Mouse (Mus musculus) kidney, postnatal 36 days (tissue): ENCODE results near the gene Slc36a1.
A peak's percentile ranks its signal among the peaks of the same experiment; 100 is the strongest.

Experiments
- DNase-seq, 2 experiments: peaks; one replicate each; pipeline ENCODE4 v3.0.0; 2021 to 2022; ENCODE audit warnings: mixed read lengths in 2 of 2

The Slc36a1 gene

GRCm38 (mm10) chr11:55204159-55204596 lies at the start of gene Slc36a1:
Gene Slc36a1, plus strand, starts transcription at chr11:55204350.
- DNase-seq = peak; percentile 95 to 99

DNA sequence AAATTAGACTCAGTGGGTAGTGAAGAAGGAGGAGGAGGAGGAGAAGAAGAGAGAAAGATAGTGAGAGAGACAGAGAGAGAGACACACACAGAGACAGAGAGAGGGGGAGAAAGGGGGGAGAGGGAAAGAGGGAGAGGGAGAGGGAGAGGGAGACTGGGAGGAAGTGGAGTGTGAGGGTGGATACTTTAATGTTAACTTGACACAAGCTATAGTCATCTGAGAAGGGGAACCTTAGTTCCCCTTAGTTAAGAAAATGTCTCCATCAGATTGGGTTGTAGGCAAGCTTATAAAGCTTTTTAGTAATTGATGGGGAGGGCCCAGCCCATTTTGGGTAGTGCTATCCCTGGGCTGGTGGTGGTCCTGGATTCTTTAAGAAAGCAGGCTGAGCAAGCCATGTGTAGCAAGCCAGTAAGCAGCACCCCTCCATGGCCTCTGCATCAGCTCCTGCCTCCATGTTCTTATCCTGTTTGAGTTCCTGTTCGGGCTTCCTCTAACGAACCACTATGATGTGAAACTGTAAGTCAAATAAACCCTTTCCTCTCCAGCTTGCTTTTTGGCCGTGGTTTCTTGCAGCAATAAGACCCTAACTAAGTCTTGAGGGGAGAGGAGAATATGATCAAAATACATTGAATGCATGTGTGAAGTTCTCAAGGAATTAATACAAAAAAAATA lies 49.6 kb upstream of the Slc36a1 start:
- DNase-seq = no peak

DNA sequence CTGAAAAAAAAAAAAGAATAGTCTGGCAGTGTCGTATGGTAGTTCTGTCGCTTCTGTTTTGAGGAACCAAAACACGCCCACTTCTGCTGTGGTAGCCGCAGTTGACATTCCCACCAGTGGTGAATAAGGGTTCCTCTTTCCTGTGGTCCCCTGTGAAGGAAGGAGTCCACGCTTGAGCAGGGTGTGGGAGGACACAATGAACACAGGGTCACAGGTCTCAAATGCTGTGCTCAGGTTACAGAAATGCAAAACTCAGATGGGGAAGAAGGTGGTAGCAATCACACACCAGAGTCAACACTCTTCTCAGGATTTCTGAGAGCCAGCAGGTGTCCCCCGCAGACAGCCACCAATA lies 49.1 kb upstream of the Slc36a1 start:
- no peak for DNase-seq

DNA sequence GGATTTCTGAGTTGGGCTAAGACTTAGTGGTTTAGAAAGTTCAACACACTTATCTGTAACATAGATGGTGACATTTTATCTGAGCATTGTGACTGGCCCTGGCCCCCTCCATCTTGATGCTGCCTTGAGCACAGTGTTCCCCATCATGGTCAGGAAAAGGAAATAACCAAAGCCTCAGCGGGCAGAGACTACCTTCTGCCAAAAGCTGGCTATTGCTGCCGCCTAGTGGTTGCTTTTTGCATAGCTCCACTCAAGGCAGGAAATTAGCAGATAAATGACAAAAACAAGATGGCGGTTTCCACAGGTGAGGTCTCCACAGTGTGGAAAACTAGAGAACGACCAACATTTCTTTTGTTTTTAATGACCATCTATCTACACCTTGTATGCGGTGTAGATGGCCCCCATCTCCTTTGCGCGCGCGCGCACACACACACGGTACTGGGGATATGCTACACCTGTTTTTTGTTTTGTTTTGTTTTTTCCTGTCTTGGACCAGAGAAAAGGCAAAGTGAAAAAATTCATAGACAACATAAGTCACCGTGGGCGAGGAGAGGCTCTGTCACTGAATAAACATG lies 45.3 kb upstream of the Slc36a1 start:
- DNase-seq = peak; percentile 83 to 94

DNA sequence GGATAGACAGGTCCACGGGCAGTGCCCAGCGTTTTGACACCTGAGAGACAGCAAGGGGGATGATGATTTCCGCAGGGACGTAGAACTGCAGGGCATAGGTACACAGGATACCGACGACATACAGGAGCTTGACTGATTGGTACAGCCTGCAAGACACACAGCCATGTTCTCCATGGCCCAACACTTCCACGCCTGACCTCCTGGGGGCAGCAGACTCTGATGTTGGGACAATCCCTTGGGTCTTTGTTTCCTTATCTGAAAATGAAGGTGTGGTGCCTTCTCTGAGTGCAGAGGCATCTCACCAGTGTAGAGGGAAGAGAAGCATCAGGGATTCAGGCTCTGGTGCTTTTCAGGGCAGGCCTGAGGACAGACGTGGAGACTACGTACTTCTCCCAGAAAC lies 41.5 kb upstream of the Slc36a1 start:
- DNase-seq = peak; percentile 28 to 76

GRCm38 (mm10) chr11:55164723-55165122 lies 39.4 kb upstream of the Slc36a1 start:
- DNase-seq = peak; percentile 8 to 57

DNA sequence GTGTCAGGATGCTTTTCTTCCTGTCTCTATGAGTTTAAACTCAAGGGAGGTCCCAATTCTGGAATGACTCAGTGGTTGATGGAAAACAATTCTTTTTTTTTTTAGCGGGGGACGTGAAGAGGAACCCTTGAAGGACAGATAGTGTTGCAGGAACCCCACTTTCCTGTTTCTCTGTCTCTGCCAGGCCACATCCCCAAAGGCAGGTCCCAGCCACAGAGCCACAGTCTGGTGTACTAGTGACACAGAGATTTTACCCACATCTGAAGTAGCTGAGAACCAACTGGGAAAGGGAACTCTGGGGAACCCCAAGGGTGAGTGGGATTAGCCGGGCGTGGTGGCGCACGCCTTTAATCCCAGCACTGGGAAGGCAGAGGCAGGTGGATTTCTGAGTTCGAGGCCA lies 38.4 kb upstream of the Slc36a1 start:
- no peak for DNase-seq

GRCm38 (mm10) chr11:55168504-55168903 lies 35.6 kb upstream of the Slc36a1 start:
- DNase-seq = no peak

DNA sequence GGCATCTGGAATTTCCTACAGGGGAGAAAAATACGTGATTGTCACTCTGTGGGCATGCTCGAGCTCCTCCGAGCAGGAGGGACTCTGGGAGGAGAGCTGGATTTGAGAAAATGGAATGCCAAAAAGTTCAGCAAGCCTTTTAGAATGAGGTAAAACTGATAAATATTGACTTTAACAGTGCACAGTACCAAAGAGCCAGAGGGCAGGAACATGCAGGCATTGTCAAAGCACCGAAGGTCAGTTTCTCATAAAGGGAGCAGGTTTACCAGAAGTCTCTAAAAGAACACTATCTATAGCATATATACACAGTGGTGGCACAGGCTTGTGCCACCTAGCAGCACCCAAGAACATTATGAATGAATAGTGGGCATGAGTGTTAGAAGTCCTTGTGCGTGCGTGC lies 35.2 kb upstream of the Slc36a1 start:
- no peak for DNase-seq

- DNase-seq = no peak
Measured at GRCm38 (mm10) chr11:55170501-55170900, 33.6 kb upstream of the Slc36a1 start.

DNA sequence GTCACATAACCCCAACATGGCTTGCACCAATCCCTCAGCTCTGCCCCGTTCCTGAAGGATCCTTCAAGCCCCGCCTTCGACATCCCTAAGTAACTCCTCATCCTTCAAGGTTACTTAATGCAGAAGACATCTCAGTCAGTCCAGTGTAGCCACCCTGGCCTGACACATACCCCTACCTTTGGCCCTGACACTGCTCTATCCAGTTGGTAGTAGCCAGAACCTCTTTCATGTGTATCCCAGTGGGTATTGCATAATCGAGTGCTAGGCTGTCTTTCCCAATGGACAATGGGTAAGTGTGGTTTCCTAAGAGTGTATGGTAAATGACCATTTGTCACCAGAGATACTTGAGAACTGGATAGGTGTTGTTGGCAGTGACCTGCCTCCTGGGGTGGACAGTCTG lies 25.3 kb upstream of the Slc36a1 start:
- DNase-seq = no peak

DNA sequence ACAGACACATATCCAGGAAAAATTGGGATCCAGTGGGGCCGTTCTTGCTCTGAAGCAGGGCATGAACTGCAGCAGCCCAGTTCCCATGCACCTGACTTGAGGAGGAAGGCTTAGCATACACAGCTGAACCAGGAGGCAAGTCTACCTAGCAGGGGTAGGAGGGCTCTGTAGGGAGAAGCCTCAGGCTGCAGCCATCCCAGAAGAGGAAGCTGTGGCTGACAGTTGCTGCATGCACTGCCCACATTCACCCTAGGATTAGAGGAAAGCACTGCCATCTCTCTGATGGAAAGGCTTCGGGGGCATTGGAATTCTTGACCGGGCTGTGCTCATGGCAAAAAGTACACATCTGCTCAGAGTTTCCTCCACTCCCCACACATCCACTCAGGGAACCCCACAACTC lies 24.3 kb upstream of the Slc36a1 start:
- DNase-seq = no peak

DNA sequence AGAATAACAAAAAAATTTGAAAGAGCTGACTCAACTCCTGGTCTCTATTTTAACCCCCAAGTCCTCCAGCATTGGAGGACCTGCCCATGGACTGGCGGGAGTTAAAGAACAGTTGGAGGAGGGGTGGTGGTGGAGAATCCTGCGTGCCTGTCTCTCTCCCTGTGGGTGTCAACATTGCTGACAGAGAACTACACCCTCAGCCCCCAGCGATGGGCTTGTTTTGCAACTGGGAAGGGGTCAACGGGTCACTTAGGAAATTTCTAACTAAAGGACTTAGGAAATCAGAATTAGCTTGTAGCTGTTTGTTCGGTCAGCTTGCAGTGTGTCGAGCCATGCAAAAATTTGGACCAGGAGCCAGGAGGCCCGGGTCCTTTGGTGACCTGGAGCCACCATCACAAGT lies 21.0 kb upstream of the Slc36a1 start:
- DNase-seq = peak in 1 of 2 experiments; percentile 8

DNA sequence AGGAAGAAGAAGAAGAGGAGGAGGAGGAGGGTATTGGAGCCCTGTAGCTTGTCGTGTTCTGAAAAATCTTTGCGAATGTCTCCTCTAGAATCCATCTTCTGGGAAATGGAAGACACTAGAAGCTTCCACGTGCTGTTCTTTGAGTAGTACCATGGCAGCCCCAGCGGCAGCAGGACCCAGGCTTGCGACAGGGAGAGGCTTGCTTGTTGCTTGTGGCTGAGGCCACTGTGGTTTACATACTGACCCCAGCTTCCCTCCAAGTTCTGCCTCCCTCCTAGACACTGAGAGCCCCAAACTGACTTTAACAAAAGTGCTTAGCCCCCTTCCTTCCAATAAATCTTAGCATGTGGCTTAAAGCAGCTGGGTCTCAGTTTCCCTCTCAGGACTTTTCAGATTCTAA lies 19.9 kb upstream of the Slc36a1 start:
- DNase-seq = no peak

DNA sequence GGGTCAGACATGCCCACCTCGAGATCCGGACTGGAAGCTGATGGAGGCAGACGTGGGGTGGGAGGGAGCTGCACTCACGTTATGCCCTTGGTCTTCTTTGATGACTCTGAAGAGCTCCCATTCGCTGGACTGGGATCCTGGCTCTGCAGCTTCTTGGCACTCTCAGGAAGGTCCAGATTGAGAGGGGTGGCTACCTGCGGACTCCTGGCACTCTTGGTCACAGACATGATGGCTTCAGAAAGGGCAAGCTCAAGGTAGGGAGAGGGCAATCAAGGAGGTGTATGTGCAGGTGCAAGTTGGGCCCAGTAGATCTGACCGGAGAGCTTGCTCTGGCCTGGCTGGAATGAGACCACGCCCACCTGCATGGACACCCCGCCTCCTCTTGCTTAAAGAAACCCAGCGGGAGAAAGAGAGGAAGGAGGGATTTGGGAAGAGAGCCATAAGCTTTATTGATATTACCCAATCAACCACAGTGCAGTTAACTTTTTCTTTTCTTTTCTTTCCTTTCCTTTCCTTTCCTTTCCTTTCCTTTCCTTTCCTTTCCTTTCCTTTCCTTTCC lies 19.3 kb upstream of the Slc36a1 start, which contains the start of gene Slc36a2:
Gene Slc36a2 (minus strand): TSS at position 345 of the 559 bp plus-strand sequence.
- DNase-seq = peak; percentile 11 to 51

- no peak for DNase-seq
Measured at GRCm38 (mm10) chr11:55187292-55187691, 16.9 kb upstream of the Slc36a1 start.

- DNase-seq = no peak
Measured at GRCm38 (mm10) chr11:55187777-55188176, 16.4 kb upstream of the Slc36a1 start.

DNA sequence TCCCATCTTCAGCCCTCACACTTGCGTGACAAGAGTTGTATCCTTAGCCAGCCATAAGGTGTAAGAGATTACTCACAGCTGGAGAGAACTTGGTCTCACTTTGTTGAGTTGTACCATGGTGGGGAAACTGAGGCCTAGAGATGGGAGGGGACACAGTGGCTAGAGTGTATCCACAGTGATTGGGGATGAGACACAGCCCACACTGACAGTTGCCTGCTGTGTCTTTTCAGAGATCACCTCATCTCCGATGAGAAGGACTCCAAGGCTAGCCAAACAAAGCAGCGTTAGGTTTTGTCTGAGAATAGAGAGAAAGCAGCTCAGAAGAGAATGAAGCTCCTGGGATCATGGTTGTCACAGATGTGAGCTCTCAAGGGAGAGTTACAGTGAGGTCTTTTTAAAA lies 13.9 kb upstream of the Slc36a1 start:
- DNase-seq = no peak

DNA sequence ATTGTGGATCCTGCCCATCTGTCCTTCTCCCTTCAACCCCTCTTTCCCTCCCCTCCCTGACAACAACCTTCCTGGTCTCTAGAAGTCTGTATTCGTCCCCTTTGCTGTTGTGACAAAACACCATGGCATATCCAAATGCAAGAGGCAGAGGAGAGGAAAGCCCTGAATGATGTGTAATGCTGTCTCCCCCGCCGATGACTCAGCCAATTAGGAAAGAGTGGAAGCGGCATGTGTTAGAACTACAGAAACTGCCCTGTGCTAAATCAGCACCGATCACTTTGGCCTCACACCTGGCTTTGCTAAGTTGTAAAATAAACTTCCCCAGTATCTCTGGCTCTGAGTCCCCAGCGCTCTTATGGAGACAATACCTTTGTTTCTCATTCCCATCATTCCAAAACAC lies 7.1 kb upstream of the Slc36a1 start:
- DNase-seq = no peak

DNA sequence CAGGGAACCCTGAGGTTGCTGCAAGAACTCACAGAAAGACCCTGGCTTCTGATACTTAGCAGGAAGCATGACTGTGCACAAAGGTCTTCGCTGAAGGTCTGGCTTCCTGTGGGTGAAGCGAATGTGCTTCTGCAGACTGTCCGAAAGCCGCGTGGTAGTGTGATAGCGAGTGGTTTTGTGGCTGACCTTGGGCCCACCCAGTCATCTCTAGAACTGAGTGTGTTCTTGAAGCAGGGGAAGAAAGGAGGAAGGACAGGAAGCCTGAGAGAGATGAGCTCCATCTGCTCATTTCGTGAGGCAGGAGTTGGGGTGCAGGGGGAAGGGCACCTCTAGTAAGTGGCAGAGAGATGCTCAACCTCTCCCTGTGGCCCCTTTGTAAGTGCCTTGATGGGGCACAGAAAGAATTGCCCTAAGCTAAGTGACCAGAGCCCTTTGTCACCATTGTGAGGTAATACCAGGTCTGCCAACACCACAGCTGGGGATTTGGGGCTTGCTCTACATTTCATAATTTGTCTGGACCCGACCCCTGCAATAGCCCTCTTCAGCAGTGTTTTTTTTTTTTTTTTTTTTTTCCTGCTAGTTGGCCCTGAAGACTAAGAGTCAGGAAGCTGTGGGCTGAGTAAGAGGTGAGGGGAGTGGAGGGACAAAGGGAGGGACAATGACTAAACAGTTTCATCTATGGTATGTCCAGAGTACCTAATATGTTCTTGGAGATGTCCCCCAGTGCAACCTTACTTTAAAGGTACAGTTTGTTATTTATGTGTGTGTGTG lies 6.2 kb upstream of the Slc36a1 start:
- no peak for DNase-seq

DNA sequence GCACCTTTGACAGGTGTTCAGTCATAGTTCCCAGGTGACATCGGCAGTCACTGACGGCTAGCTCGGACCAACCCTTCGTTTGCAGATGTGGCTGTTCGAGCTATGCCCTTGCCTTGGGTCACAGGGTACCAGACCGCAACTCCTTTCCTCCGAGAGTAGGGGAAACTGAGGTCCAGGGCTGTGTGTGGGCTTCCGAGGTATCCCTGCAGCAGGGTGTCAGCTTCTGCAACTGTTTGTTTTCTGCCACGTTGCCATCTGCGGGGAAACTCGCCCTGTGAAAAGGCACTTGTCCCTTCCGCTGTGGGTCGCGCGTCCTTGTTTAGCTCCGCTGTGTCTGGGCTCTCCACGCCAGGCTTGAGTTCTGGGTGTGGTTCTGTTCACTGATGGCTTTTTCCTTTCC lies 452 bp downstream of the Slc36a1 start:
- DNase-seq = peak in 1 of 2 experiments; percentile 65

DNA sequence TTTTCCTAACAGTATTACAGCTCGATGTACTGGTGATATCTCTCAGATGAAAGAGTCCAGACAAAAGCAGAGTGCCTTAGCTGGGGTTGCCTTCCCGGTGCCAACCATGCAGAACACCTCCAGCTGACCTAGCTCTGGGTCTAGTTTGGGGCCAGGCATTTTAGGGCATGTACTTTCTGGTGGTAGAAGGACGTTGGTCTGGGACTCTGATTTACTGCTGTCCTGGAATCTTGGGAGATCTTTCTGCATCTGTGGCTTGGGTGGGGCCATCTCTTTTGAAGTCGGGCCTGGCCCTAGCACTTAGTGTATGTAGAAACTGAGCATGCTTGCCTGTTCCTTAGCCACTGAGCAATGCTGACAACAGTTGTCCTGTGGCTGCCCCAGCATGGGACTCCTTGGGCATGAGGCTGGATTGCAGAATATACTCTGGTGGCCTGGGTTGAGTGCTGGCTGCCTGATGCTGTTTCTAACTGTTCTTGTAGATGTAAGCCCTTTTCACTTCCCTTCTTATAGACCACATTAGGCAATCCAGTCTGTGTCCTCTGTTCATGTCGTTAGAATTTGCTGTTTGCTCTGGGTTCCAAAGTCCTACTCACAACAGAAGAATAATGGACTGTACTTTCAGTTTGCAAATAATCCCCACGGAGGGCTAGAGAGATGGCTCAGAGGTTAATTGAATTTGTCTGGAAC lies 4.0 kb downstream of the Slc36a1 start:
- peak; percentile 47 to 56 for DNase-seq

GRCm38 (mm10) chr11:55209032-55209431 lies 4.9 kb downstream of the Slc36a1 start:
- no peak for DNase-seq
